Mouse (Mus musculus) kidney, adult 2 months (tissue): ENCODE data around the gene Dpy19l1.

Experiments
- CTCF ChIP-seq: fragments of 200-500 bp; conservative IDR thresholded peaks from 2 replicates; pipeline ENCODE4 v1.5.1; 2011; ENCODE audit warnings: low read depth, mild to moderate bottlenecking, control low read depth, low read length, moderate library complexity, mixed read lengths; ENCODE audit not compliant: insufficient read depth, insufficient read length
- POLR2A ChIP-seq: fragments of 200-500 bp; IDR thresholded peaks from one replicate; pipeline ENCODE4 v1.6.1; 2011; ENCODE audit warnings: low read depth, low read length, control low read depth

GRCm38 (mm10) chr9:24508880-24509279, 5.9 kb upstream of the Dpy19l1 start:
- TF ChIP-seq POLR2A (no peak), CTCF (no peak)
